Mouse (Mus musculus) embryonic facial prominence, embryonic 15.5 days (tissue): ENCODE measurements around the gene Gm10188. TPM values are rescaled to one million over a fixed set of nuclear protein-coding genes. Genes with fewer than 3 reads are reported as not detected.

Experiments used
- ATAC-seq: fragments of 200-750 bp; cut with Nextera tagmentation; 2 replicates; pipeline ENCODE4 v1.8.0; 2017; ENCODE audit warnings: low read depth, moderate TSS enrichment; ENCODE audit not compliant: insufficient number of reproducible peaks, low FRiP score, low TSS enrichment
- H3K27ac ChIP-seq: fragments of 300-500 bp; sonication (generic); replicated peaks from 2 replicates; pipeline ENCODE4 v1.5.1; 2015; ENCODE audit warnings: mild to moderate bottlenecking, inconsistent platforms
- H3K27me3 ChIP-seq: fragments of 300-500 bp; sonication (generic); 2 replicates; pipeline ENCODE4 v1.6.1; 2015; ENCODE audit warnings: inconsistent platforms
- H3K36me3 ChIP-seq: fragments of 300-500 bp; sonication (generic); 2 replicates; pipeline ENCODE4 v1.6.1; 2015; ENCODE audit warnings: mild to moderate bottlenecking, inconsistent platforms
- H3K4me1 ChIP-seq: fragments of 300-500 bp; sonication (generic); 2 replicates; pipeline ENCODE4 v1.6.1; 2015; ENCODE audit warnings: inconsistent platforms
- H3K4me2 ChIP-seq: fragments of 300-500 bp; sonication (generic); replicated peaks from 2 replicates; pipeline ENCODE4 v1.6.1; 2015; ENCODE audit warnings: mild to moderate bottlenecking, inconsistent platforms
- H3K4me3 ChIP-seq: fragments of 300-500 bp; sonication (generic); replicated peaks from 2 replicates; pipeline ENCODE4 v1.5.1; 2015; ENCODE audit warnings: mild to moderate bottlenecking, inconsistent platforms
- H3K9ac ChIP-seq: fragments of 300-500 bp; sonication (generic); 2 replicates; pipeline ENCODE4 v1.6.1; 2015; ENCODE audit warnings: inconsistent platforms
- H3K9me3 ChIP-seq: fragments of 300-500 bp; sonication (generic); replicated peaks from 2 replicates; pipeline ENCODE4 v1.6.1; 2016; ENCODE audit warnings: inconsistent platforms
- WGBS: fragments of 180-500 bp; shearing (Covaris S2); methylation state at CpG from one replicate; pipeline ENCODE4 v1.1.7; 2015; 5-methylcytosine and 5-hydroxymethylcytosine counted together
- polyA plus RNA-seq: library from polyadenylated mRNA; unstranded; fragments of >200 nt; fragmentation: Nextera tagmentation; extraction: Ambion mirVana; gene quantifications from 2 replicates; pipeline ENCODE4 v1.2.1, GENCODE M21; 2015

Gene Gm10188
- not detected in 2 replicates for polyA plus RNA-seq

- Histone ChIP-seq H3K4me2 (no peak within 1 kb of the TSS), H3K27ac (no peak within 1 kb of the TSS), H3K36me3 (no peaks in the 10 kb centered on the region), H3K4me1 (no peaks in the 10 kb centered on the region), H3K9me3 (no peaks in the 10 kb centered on the region), H3K9ac (no peak within 1 kb of the TSS), H3K27me3 (no peaks in the 10 kb centered on the region; the same call in 1 of the 2 replicates), H3K4me3 (no peak within 1 kb of the TSS)
- 80% methylated on average over 3 of the region's 3 CpGs for WGBS
- no peak for ATAC-seq
These were observed at the start of gene Gm10188 for GRCm38 (mm10) chr1:132229667-132230066. Gene Gm10188, minus strand, starts transcription at chr1:132229767.

GRCm38 (mm10) chr1:132277124-132277523 lies 47.6 kb upstream of the Gm10188 start:
- Histone ChIP-seq H3K36me3 (no peaks in the 10 kb centered on the region), H3K9ac (no peak overlapping the region)
- 68% methylated on average over 6 of the region's 6 CpGs for WGBS

GRCm38 (mm10) chr1:132276694-132277093 lies 47.1 kb upstream of the Gm10188 start:
- H3K4me2 ChIP-seq, result no peak overlapping the region
- H3K9ac ChIP-seq, result no peak overlapping the region
- no peak for ATAC-seq
- H3K4me3 ChIP-seq, result no peak overlapping the region
- no peaks in the 10 kb centered on the region for H3K36me3 ChIP-seq
- no peaks in the 10 kb centered on the region for H3K4me1 ChIP-seq
- no peaks in the 10 kb centered on the region for H3K27me3 ChIP-seq
- no peaks in the 10 kb centered on the region for H3K9me3 ChIP-seq
- H3K27ac ChIP-seq, result no peak overlapping the region
- WGBS, result 69% methylated on average over 3 of the region's 3 CpGs

More at GRCm38 (mm10) chr1:132277124-132277523, 47.6 kb upstream of the Gm10188 start:
- H3K4me2 ChIP-seq, result no peak overlapping the region
- H3K9me3 ChIP-seq, result no peaks in the 10 kb centered on the region
- ATAC-seq, result no peak
- H3K27me3 ChIP-seq, result no peaks in the 10 kb centered on the region
- no peak overlapping the region for H3K27ac ChIP-seq
- no peak overlapping the region for H3K4me3 ChIP-seq
- H3K4me1 ChIP-seq, result no peaks in the 10 kb centered on the region

GRCm38 (mm10) chr1:132271237-132271636 lies 41.7 kb upstream of the Gm10188 start:
- no peak overlapping the region for H3K4me2 ChIP-seq
- H3K9me3 ChIP-seq, result no peaks in the 10 kb centered on the region
- no peak for ATAC-seq
- no peaks in the 10 kb centered on the region for H3K36me3 ChIP-seq
- 82% methylated on average over 3 of the region's 3 CpGs for WGBS
- H3K4me1 ChIP-seq, result peaks cover 29% of the 10 kb centered on the region
- H3K9ac ChIP-seq, result no peak overlapping the region
- no peak overlapping the region for H3K4me3 ChIP-seq
- no peaks in the 10 kb centered on the region for H3K27me3 ChIP-seq
- H3K27ac ChIP-seq, result no peak overlapping the region

- no peak overlapping the region for H3K4me2 ChIP-seq
- no peaks in the 10 kb centered on the region for H3K27me3 ChIP-seq
- peaks cover 32% of the 10 kb centered on the region for H3K4me1 ChIP-seq
- H3K9me3 ChIP-seq, result no peaks in the 10 kb centered on the region
- H3K9ac ChIP-seq, result no peak overlapping the region
- peak overlapping the region; percentile 44; the same call in 1 of the 2 replicates for H3K27ac ChIP-seq
- 27% methylated on average over 7 of the region's 7 CpGs for WGBS
- no peaks in the 10 kb centered on the region for H3K36me3 ChIP-seq
- ATAC-seq, result no peak
- H3K4me3 ChIP-seq, result no peak overlapping the region
These were observed 39.0 kb upstream of the Gm10188 start for GRCm38 (mm10) chr1:132268418-132269060.

GRCm38 (mm10) chr1:132267959-132268358 lies 38.4 kb upstream of the Gm10188 start:
- ATAC-seq, result no peak
- Histone ChIP-seq H3K36me3 (no peaks in the 10 kb centered on the region), H3K9ac (no peak overlapping the region), H3K27ac (no peak overlapping the region), H3K4me3 (no peak overlapping the region), H3K4me1 (peaks cover 32% of the 10 kb centered on the region), H3K4me2 (no peak overlapping the region), H3K9me3 (no peaks in the 10 kb centered on the region), H3K27me3 (no peaks in the 10 kb centered on the region)
- WGBS, result 34% methylated on average over 2 of the region's 2 CpGs

GRCm38 (mm10) chr1:132266791-132267557 lies 37.4 kb upstream of the Gm10188 start:
- 30% methylated on average over 8 of the region's 8 CpGs for WGBS

GRCm38 (mm10) chr1:132265936-132266335 lies 36.4 kb upstream of the Gm10188 start:
- no peak for ATAC-seq
- Histone ChIP-seq H3K27ac (no peak overlapping the region), H3K36me3 (no peaks in the 10 kb centered on the region), H3K27me3 (no peaks in the 10 kb centered on the region), H3K4me3 (no peak overlapping the region), H3K9ac (no peak overlapping the region), H3K9me3 (no peaks in the 10 kb centered on the region), H3K4me2 (no peak overlapping the region), H3K4me1 (peaks cover 32% of the 10 kb centered on the region)
- WGBS, result 90% methylated on average over 10 of the region's 10 CpGs

More at GRCm38 (mm10) chr1:132266791-132267557, 37.4 kb upstream of the Gm10188 start:
- H3K36me3 ChIP-seq, result no peaks in the 10 kb centered on the region
- H3K4me3 ChIP-seq, result no peak overlapping the region
- H3K27me3 ChIP-seq, result no peaks in the 10 kb centered on the region
- no peak overlapping the region for H3K27ac ChIP-seq
- no peaks in the 10 kb centered on the region for H3K9me3 ChIP-seq
- 0 out of 2 replicates have a peak, but pooled peaks have one; percentile 31 for ATAC-seq
- H3K4me2 ChIP-seq, result no peak overlapping the region
- peaks cover 32% of the 10 kb centered on the region for H3K4me1 ChIP-seq
- no peak overlapping the region for H3K9ac ChIP-seq

- Histone ChIP-seq H3K4me3 (no peak overlapping the region), H3K4me2 (no peak overlapping the region)
- WGBS, result 61% methylated on average over 8 of the region's 8 CpGs
These were observed 35.8 kb upstream of the Gm10188 start for GRCm38 (mm10) chr1:132265211-132265859.

GRCm38 (mm10) chr1:132264577-132264976 lies 35.0 kb upstream of the Gm10188 start:
- WGBS, result 61% methylated on average over 7 of the region's 7 CpGs
- H3K4me2 ChIP-seq, result no peak overlapping the region
- no peaks in the 10 kb centered on the region for H3K36me3 ChIP-seq
- no peak for ATAC-seq
- H3K9ac ChIP-seq, result no peak overlapping the region
- H3K27ac ChIP-seq, result no peak overlapping the region
- no peaks in the 10 kb centered on the region for H3K9me3 ChIP-seq
- H3K27me3 ChIP-seq, result no peaks in the 10 kb centered on the region
- no peak overlapping the region for H3K4me3 ChIP-seq
- peaks cover 32% of the 10 kb centered on the region for H3K4me1 ChIP-seq

More at GRCm38 (mm10) chr1:132265211-132265859, 35.8 kb upstream of the Gm10188 start:
- no peak for ATAC-seq
- H3K27me3 ChIP-seq, result no peaks in the 10 kb centered on the region
- peaks cover 32% of the 10 kb centered on the region for H3K4me1 ChIP-seq
- H3K9me3 ChIP-seq, result no peaks in the 10 kb centered on the region
- H3K36me3 ChIP-seq, result no peaks in the 10 kb centered on the region
- H3K9ac ChIP-seq, result no peak overlapping the region
- no peak overlapping the region for H3K27ac ChIP-seq

GRCm38 (mm10) chr1:132263618-132264017 lies 34.1 kb upstream of the Gm10188 start:
- H3K9me3 ChIP-seq, result no peaks in the 10 kb centered on the region
- H3K27ac ChIP-seq, result no peak overlapping the region
- H3K27me3 ChIP-seq, result no peaks in the 10 kb centered on the region
- ATAC-seq, result no peak
- H3K4me2 ChIP-seq, result no peak overlapping the region
- H3K4me1 ChIP-seq, result peaks cover 24% of the 10 kb centered on the region
- no peak overlapping the region for H3K9ac ChIP-seq
- WGBS, result 85% methylated on average over 4 of the region's 4 CpGs
- H3K36me3 ChIP-seq, result no peaks in the 10 kb centered on the region
- no peak overlapping the region for H3K4me3 ChIP-seq
